Mouse (Mus musculus): ENCODE results near the gene Scrt2. TPM values are rescaled to one million over a fixed set of nuclear protein-coding genes. Genes with fewer than 3 reads are reported as not detected.

Gene Scrt2
- polyA plus RNA-seq, 1 experiment from 2014 or later, result 0.08 TPM

DNA sequence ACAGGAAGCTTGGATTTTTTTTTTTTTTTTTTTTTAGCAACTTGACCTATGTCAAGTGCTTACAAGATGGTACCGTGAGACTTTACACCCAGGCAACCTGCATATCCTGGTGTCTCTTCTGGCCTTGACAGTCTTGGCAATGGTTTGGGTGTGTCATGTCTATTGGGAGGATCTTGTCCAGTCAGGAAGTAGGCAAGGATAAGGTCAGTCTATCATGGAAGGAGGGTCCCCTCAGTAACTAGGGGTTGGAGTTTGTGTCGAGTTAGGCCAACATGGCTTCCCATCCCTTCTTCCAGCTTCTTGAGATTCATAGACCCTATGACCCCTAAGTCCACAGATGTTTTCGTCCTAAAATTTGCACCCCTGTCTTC, 24.9 kb downstream of the Scrt2 start:
- Histone ChIP-seq H3K4me1 (replicated peaks; ENCODE audit: control insufficient read depth, insufficient read depth, low read length) (0 out of 2 replicates have a peak, but pooled peaks cover 2% of the 10 kb centered on the region), H3K4me3 (ENCODE audit: low read depth, low read length) (peak overlapping the region; percentile 60), H3K36me3 (ENCODE audit: control insufficient read depth, insufficient read depth, low read length) (no peaks in the 10 kb centered on the region), H3K9me3 (ENCODE audit: control insufficient read depth, low read length) (no peaks in the 10 kb centered on the region), H3K4me2 (ENCODE audit: low read length) (peak overlapping the region; percentile 82), H3K27ac (ENCODE audit: low read depth) (no peak overlapping the region), H3K9ac (ENCODE audit: low read length) (no peak overlapping the region), H3K27me3 (replicated peaks; ENCODE audit: control insufficient read depth, insufficient read depth, low read length) (no peaks in the 10 kb centered on the region)
- WGBS, result 72% methylated on average over 3 of the region's 3 CpGs
- no peak for DNase-seq (ENCODE audit: low spot score)
- ATAC-seq (replicated peaks; ENCODE audit: low FRiP score, low TSS enrichment, low read depth), result no peak

DNA sequence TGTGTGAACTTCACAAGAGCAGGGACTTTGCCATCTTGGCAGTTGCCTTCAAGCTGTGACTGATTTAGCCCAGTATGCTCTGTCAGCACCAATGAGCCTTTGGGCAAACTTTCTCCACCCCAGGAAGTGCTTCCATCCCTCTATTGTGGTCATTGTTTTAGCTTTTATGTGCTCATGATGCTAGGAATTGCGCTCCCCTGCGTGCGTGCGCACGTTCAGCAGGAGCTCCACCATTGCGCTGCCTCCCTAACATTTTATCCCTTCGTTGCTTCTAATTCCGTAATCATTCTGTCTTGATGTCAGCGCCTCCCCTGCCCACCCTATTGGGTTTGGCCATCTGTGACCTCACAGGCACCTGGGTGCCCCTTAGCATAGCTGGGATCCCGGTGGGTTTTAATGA, 25.3 kb downstream of the Scrt2 start:
- no peak overlapping the region for H3K4me2 ChIP-seq (ENCODE audit: low read length)
- no peak overlapping the region for H3K27ac ChIP-seq (ENCODE audit: low read depth)
- ATAC-seq (replicated peaks; ENCODE audit: low FRiP score, low TSS enrichment, low read depth), result no peak
- no peak overlapping the region for H3K9ac ChIP-seq (ENCODE audit: low read length)
- DNase-seq (ENCODE audit: low spot score), result no peak
- WGBS, result 93% methylated on average over 10 of the region's 10 CpGs
- no peaks in the 10 kb centered on the region for H3K36me3 ChIP-seq (ENCODE audit: control insufficient read depth, insufficient read depth, low read length)
- 0 out of 2 replicates have a peak, but pooled peaks cover 2% of the 10 kb centered on the region for H3K4me1 ChIP-seq (replicated peaks; ENCODE audit: control insufficient read depth, insufficient read depth, low read length)
- H3K27me3 ChIP-seq (replicated peaks; ENCODE audit: control insufficient read depth, insufficient read depth, low read length), result no peaks in the 10 kb centered on the region
- H3K9me3 ChIP-seq (ENCODE audit: control insufficient read depth, low read length), result no peaks in the 10 kb centered on the region
- no peak overlapping the region for H3K4me3 ChIP-seq (ENCODE audit: low read depth, low read length)

DNA sequence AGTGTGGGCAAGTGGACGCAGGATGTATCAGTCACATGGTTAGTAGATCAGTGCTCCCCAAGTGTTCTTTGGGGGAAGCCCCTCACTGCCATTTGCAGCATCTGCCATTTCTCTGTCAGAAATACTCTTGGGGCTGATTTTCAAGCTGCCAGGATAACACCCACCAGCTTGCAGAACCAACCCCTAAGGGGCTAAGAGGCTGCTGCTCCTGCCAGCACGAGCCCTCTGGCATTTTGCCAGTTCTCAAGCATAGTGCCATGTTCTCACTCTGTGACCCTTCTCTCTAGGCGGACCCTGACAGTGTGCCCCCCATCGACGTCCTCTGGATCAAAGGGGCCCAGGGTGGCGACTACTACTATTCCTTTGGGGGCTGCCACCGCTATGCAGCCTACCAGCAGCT, 27.4 kb downstream of the Scrt2 start:
- H3K9me3 ChIP-seq (ENCODE audit: control insufficient read depth, low read length), result no peaks in the 10 kb centered on the region
- H3K36me3 ChIP-seq (ENCODE audit: control insufficient read depth, insufficient read depth, low read length), result no peaks in the 10 kb centered on the region
- WGBS, result 71% methylated on average over 7 of the region's 7 CpGs
- no peak for ATAC-seq (replicated peaks; ENCODE audit: low FRiP score, low TSS enrichment, low read depth)
- no peak overlapping the region for H3K4me3 ChIP-seq (ENCODE audit: low read depth, low read length)
- H3K9ac ChIP-seq (ENCODE audit: low read length), result no peak overlapping the region
- no peak for DNase-seq (ENCODE audit: low spot score)
- 0 out of 2 replicates have a peak, but pooled peaks cover 2% of the 10 kb centered on the region for H3K4me1 ChIP-seq (replicated peaks; ENCODE audit: control insufficient read depth, insufficient read depth, low read length)
- no peak overlapping the region for H3K27ac ChIP-seq (ENCODE audit: low read depth)
- H3K4me2 ChIP-seq (ENCODE audit: low read length), result no peak overlapping the region
- H3K27me3 ChIP-seq (replicated peaks; ENCODE audit: control insufficient read depth, insufficient read depth, low read length), result no peaks in the 10 kb centered on the region

DNA sequence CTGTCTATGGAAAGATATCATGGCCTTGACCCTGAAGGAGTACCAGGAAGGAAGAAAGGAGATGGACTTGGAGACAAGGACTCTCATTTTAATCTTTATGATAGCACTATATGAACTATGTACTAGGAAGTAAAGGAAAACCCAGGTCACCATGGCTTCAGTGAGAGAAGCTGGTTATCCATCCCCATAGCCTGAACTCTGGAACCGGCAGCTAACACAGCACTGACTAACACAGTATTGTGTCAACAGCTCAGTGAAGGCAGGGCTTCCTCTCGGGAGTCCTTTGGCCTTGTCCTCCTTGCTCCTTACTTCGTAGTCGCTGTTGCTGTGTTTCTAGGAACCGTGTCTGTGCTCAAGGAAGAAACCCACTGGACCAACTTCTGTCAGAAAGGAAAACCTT, 28.1 kb downstream of the Scrt2 start:
- H3K9me3 ChIP-seq (ENCODE audit: control insufficient read depth, low read length), result no peaks in the 10 kb centered on the region
- DNase-seq (ENCODE audit: low spot score), result no peak
- 0 out of 2 replicates have a peak, but pooled peaks cover 3% of the 10 kb centered on the region for H3K4me1 ChIP-seq (replicated peaks; ENCODE audit: control insufficient read depth, insufficient read depth, low read length)
- no peaks in the 10 kb centered on the region for H3K36me3 ChIP-seq (ENCODE audit: control insufficient read depth, insufficient read depth, low read length)
- no peak overlapping the region for H3K9ac ChIP-seq (ENCODE audit: low read length)
- no peak overlapping the region for H3K4me3 ChIP-seq (ENCODE audit: low read depth, low read length)
- H3K27me3 ChIP-seq (replicated peaks; ENCODE audit: control insufficient read depth, insufficient read depth, low read length), result 0 out of 2 replicates have a peak, but pooled peaks cover 3% of the 10 kb centered on the region
- H3K4me2 ChIP-seq (ENCODE audit: low read length), result no peak overlapping the region
- H3K27ac ChIP-seq (ENCODE audit: low read depth), result no peak overlapping the region
- 81% methylated on average over 5 of the region's 5 CpGs for WGBS
- no peak for ATAC-seq (replicated peaks; ENCODE audit: low FRiP score, low TSS enrichment, low read depth)

DNA sequence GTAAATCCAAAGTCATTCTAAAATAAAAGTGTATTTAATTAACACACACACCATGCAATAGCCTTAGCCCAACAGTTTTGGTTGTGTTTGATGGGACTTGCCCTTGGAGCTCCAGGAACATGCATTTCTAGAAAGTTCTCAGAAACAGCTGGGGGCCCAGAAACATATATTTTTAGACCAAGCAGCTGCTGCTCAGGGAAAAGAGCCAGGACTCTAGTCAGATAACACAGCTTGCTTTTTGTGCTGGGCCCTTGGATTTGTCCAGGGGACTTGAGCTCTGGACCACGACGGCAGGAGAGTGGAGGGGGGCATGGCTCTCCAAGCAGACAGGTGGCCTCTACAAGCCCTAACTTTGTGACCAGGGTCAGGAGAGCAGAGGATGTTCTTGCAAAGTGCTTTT, 30.0 kb downstream of the Scrt2 start:
- ATAC-seq (replicated peaks; ENCODE audit: low FRiP score, low TSS enrichment, low read depth), result no peak
- Histone ChIP-seq H3K36me3 (ENCODE audit: control insufficient read depth, insufficient read depth, low read length) (no peaks in the 10 kb centered on the region), H3K9me3 (ENCODE audit: control insufficient read depth, low read length) (no peaks in the 10 kb centered on the region), H3K4me3 (ENCODE audit: low read depth, low read length) (no peak overlapping the region), H3K9ac (ENCODE audit: low read length) (no peak overlapping the region), H3K4me1 (replicated peaks; ENCODE audit: control insufficient read depth, insufficient read depth, low read length) (peaks cover 7% of the 10 kb centered on the region; the same call in 1 of the 2 replicates), H3K27ac (ENCODE audit: low read depth) (no peak overlapping the region), H3K27me3 (replicated peaks; ENCODE audit: control insufficient read depth, insufficient read depth, low read length) (peaks cover 4% of the 10 kb centered on the region; the same call in 1 of the 2 replicates), H3K4me2 (ENCODE audit: low read length) (no peak overlapping the region)
- WGBS, result 65% methylated on average over 2 of the region's 2 CpGs
- no peak for DNase-seq (ENCODE audit: low spot score)

DNA sequence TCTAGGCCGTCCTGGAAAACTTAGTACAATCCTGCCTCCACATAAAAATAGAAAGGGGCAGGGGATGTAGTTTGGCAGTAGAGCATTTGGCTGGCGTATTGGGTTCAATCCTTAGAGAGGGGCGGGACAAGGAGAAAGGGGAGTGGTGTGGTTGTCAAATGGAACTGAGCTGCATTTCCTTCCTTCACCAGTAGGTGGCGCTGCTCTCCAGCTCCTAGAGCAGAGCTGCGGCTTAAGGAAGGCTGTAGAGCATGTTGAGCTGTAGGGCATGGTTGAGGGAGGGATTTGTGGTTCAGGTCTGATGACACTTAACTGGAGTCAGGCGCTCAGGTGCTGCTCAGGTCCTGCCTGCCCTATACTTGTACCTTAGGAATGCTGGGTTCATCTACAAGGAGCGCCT, 30.6 kb downstream of the Scrt2 start:
- Histone ChIP-seq H3K4me1 (replicated peaks; ENCODE audit: control insufficient read depth, insufficient read depth, low read length) (peaks cover 7% of the 10 kb centered on the region; the same call in 1 of the 2 replicates), H3K9me3 (ENCODE audit: control insufficient read depth, low read length) (no peaks in the 10 kb centered on the region), H3K9ac (ENCODE audit: low read length) (no peak overlapping the region), H3K4me3 (ENCODE audit: low read depth, low read length) (no peak overlapping the region), H3K4me2 (ENCODE audit: low read length) (no peak overlapping the region), H3K27ac (ENCODE audit: low read depth) (no peak overlapping the region), H3K36me3 (ENCODE audit: control insufficient read depth, insufficient read depth, low read length) (no peaks in the 10 kb centered on the region), H3K27me3 (replicated peaks; ENCODE audit: control insufficient read depth, insufficient read depth, low read length) (peaks cover 4% of the 10 kb centered on the region; the same call in 1 of the 2 replicates)
- WGBS, result 8% methylated on average over 7 of the region's 7 CpGs
- DNase-seq (ENCODE audit: low spot score) (peak; percentile 97), ATAC-seq (replicated peaks; ENCODE audit: low FRiP score, low TSS enrichment, low read depth) (peak; percentile 73)

DNA sequence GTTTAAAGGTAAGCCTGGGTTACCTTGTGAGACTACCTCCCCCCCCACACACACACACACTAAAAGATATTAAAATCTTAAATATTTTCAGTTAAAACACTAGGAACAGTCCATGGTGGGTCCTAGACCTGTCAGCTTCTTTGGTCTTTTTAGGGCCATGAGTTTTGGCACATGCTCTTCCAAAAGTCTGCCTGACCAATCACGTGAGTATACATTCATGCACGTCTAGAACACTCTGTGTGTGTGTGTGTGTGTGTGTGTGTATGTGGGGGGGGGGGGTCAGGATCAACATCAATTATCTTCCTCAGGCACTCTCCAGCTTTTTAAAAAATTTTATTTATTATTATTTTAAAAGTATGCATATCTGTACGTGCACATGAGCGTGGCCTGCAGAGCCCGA, 31.2 kb downstream of the Scrt2 start:
- DNase-seq (ENCODE audit: low spot score) (no peak), ATAC-seq (replicated peaks; ENCODE audit: low FRiP score, low TSS enrichment, low read depth) (no peak)
- no peaks in the 10 kb centered on the region for H3K36me3 ChIP-seq (ENCODE audit: control insufficient read depth, insufficient read depth, low read length)
- no peak overlapping the region for H3K27ac ChIP-seq (ENCODE audit: low read depth)
- WGBS, result 85% methylated on average over 5 of the region's 5 CpGs
- no peak overlapping the region for H3K4me2 ChIP-seq (ENCODE audit: low read length)
- H3K9me3 ChIP-seq (ENCODE audit: control insufficient read depth, low read length), result no peaks in the 10 kb centered on the region
- H3K4me1 ChIP-seq (replicated peaks; ENCODE audit: control insufficient read depth, insufficient read depth, low read length), result peaks cover 7% of the 10 kb centered on the region; the same call in 1 of the 2 replicates
- H3K27me3 ChIP-seq (replicated peaks; ENCODE audit: control insufficient read depth, insufficient read depth, low read length), result peaks cover 4% of the 10 kb centered on the region; the same call in 1 of the 2 replicates
- H3K4me3 ChIP-seq (ENCODE audit: low read depth, low read length), result no peak overlapping the region
- no peak overlapping the region for H3K9ac ChIP-seq (ENCODE audit: low read length)

DNA sequence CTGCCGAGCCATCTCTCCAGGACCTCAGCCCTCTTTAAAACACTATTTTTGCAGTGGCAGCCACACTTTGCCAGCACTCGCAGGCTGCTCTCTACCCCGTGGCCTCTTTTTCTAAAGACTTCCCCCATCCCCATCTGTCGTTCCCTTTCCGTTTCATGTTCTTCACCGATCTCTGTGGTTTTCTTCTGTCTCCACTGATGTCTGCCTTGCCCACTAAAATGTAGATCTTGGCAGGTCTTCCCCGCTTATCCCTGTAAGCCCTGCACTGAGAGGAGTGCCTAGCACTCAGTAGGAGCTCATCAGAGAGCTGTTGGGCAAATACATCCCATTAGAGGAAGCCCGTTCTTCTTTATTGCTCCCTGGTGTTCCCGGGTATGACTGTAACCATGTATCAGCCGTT, 31.6 kb downstream of the Scrt2 start:
- 70% methylated on average over 10 of the region's 10 CpGs for WGBS
- H3K27me3 ChIP-seq (replicated peaks; ENCODE audit: control insufficient read depth, insufficient read depth, low read length), result peaks cover 4% of the 10 kb centered on the region; the same call in 1 of the 2 replicates
- H3K36me3 ChIP-seq (ENCODE audit: control insufficient read depth, insufficient read depth, low read length), result no peaks in the 10 kb centered on the region
- H3K4me2 ChIP-seq (ENCODE audit: low read length), result no peak overlapping the region
- peaks cover 7% of the 10 kb centered on the region; the same call in 1 of the 2 replicates for H3K4me1 ChIP-seq (replicated peaks; ENCODE audit: control insufficient read depth, insufficient read depth, low read length)
- H3K4me3 ChIP-seq (ENCODE audit: low read depth, low read length), result no peak overlapping the region
- no peak for ATAC-seq (replicated peaks; ENCODE audit: low FRiP score, low TSS enrichment, low read depth)
- no peak for DNase-seq (ENCODE audit: low spot score)
- H3K9ac ChIP-seq (ENCODE audit: low read length), result no peak overlapping the region
- H3K9me3 ChIP-seq (ENCODE audit: control insufficient read depth, low read length), result no peaks in the 10 kb centered on the region
- no peak overlapping the region for H3K27ac ChIP-seq (ENCODE audit: low read depth)
